Mouse (Mus musculus): ENCODE measurements around the gene Gm20696. TPM values are rescaled to one million over a fixed set of nuclear protein-coding genes. Genes with fewer than 3 reads are reported as not detected.

Gene Gm20696
- polyA plus RNA-seq, 2 experiments: 2.0 to 5.9 TPM

DNA sequence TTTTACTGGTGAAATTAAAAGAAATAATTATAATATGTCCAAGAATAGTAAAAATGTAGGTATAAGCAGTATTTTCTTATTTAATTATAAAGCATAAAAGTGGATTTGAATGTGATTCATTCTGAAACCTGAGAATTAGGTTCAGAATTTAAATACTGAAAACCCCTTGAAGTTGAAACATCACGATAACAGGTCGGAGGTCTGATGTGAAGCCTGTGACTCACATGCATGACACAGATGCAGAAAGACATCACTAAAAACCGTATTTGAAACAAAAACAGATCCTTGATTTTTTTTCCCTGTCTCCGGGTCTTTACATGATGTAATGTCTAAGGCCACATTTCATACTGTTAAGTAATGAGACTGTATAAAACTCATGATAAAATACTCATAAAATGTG is 325.7 kb downstream of the Gm20696 start:
- WGBS: 70% methylated on average over 4 of the region's 4 CpGs
- no peak for ATAC-seq (ENCODE audit: low FRiP score, low read depth)

GRCm38 (mm10) chr6:99339986-99340721 is 326.4 kb downstream of the Gm20696 start:
- Histone ChIP-seq H3K27ac (replicated peaks; ENCODE audit: low read depth, low read length) (no peak overlapping the region), H3K4me3 (replicated peaks; ENCODE audit: low read length) (no peak overlapping the region), H3K27me3 (ENCODE audit: control insufficient read depth, insufficient read depth, low read length) (no peaks in the 10 kb centered on the region), H3K9ac (ENCODE audit: low read depth, low read length, severe bottlenecking) (no peak overlapping the region), H3K4me2 (replicated peaks; ENCODE audit: low read depth, low read length, severe bottlenecking) (no peak overlapping the region), H3K36me3 (ENCODE audit: control insufficient read depth, insufficient read depth, low read length) (no peaks in the 10 kb centered on the region), H3K9me3 (ENCODE audit: control insufficient read depth, low read length) (no peaks in the 10 kb centered on the region), H3K4me1 (ENCODE audit: control insufficient read depth, insufficient read depth, low read length) (peaks cover 17% of the 10 kb centered on the region)
- TF ChIP-seq POLR2A (IDR thresholded peaks at IDR 0.05; ENCODE audit: borderline replicate concordance, extremely low read depth, insufficient read depth, insufficient read length): no peak
- DNase-seq (ENCODE audit: low spot score) (no peak), ATAC-seq (ENCODE audit: low FRiP score, low read depth) (no peak)
- WGBS: 68% methylated on average over 10 of the region's 10 CpGs

More for the DNA sequence above, 325.7 kb downstream of the Gm20696 start:
- no peak for DNase-seq (ENCODE audit: low spot score)
- H3K27me3 ChIP-seq (ENCODE audit: control insufficient read depth, insufficient read depth, low read length): no peaks in the 10 kb centered on the region
- H3K4me3 ChIP-seq (replicated peaks; ENCODE audit: low read length): no peak overlapping the region
- no peaks in the 10 kb centered on the region for H3K9me3 ChIP-seq (ENCODE audit: control insufficient read depth, low read length)
- no peak overlapping the region for H3K9ac ChIP-seq (ENCODE audit: low read depth, low read length, severe bottlenecking)
- peaks cover 17% of the 10 kb centered on the region for H3K4me1 ChIP-seq (ENCODE audit: control insufficient read depth, insufficient read depth, low read length)
- no peak overlapping the region for H3K27ac ChIP-seq (replicated peaks; ENCODE audit: low read depth, low read length)
- no peak for TF ChIP-seq POLR2A (IDR thresholded peaks at IDR 0.05; ENCODE audit: borderline replicate concordance, extremely low read depth, insufficient read depth, insufficient read length)
- no peak overlapping the region for H3K4me2 ChIP-seq (replicated peaks; ENCODE audit: low read depth, low read length, severe bottlenecking)
- no peaks in the 10 kb centered on the region for H3K36me3 ChIP-seq (ENCODE audit: control insufficient read depth, insufficient read depth, low read length)

- TF ChIP-seq POLR2A (IDR thresholded peaks at IDR 0.05; ENCODE audit: borderline replicate concordance, extremely low read depth, insufficient read depth, insufficient read length): no peak
- no peaks in the 10 kb centered on the region for H3K9me3 ChIP-seq (ENCODE audit: control insufficient read depth, low read length)
- no peak overlapping the region for H3K9ac ChIP-seq (ENCODE audit: low read depth, low read length, severe bottlenecking)
- no peaks in the 10 kb centered on the region for H3K36me3 ChIP-seq (ENCODE audit: control insufficient read depth, insufficient read depth, low read length)
- ATAC-seq (ENCODE audit: low FRiP score, low read depth) (no peak), DNase-seq (ENCODE audit: low spot score) (no peak)
- H3K4me3 ChIP-seq (replicated peaks; ENCODE audit: low read length): no peak overlapping the region
- H3K27me3 ChIP-seq (ENCODE audit: control insufficient read depth, insufficient read depth, low read length): no peaks in the 10 kb centered on the region
- WGBS: 37% methylated on average over 5 of the region's 5 CpGs
- H3K4me1 ChIP-seq (ENCODE audit: control insufficient read depth, insufficient read depth, low read length): peaks cover 17% of the 10 kb centered on the region
- no peak overlapping the region for H3K4me2 ChIP-seq (replicated peaks; ENCODE audit: low read depth, low read length, severe bottlenecking)
- no peak overlapping the region for H3K27ac ChIP-seq (replicated peaks; ENCODE audit: low read depth, low read length)
Measured at GRCm38 (mm10) chr6:99339343-99339620, 327.3 kb downstream of the Gm20696 start.

GRCm38 (mm10) chr6:99338593-99339342 is 327.8 kb downstream of the Gm20696 start:
- WGBS: 50% methylated on average over 9 of the region's 9 CpGs
- no peak for TF ChIP-seq POLR2A (IDR thresholded peaks at IDR 0.05; ENCODE audit: borderline replicate concordance, extremely low read depth, insufficient read depth, insufficient read length)
- no peak overlapping the region for H3K4me2 ChIP-seq (replicated peaks; ENCODE audit: low read depth, low read length, severe bottlenecking)
- no peaks in the 10 kb centered on the region for H3K36me3 ChIP-seq (ENCODE audit: control insufficient read depth, insufficient read depth, low read length)
- no peak overlapping the region for H3K27ac ChIP-seq (replicated peaks; ENCODE audit: low read depth, low read length)
- DNase-seq (ENCODE audit: low spot score) (no peak), ATAC-seq (ENCODE audit: low FRiP score, low read depth) (no peak)
- peaks cover 17% of the 10 kb centered on the region for H3K4me1 ChIP-seq (ENCODE audit: control insufficient read depth, insufficient read depth, low read length)
- H3K9ac ChIP-seq (ENCODE audit: low read depth, low read length, severe bottlenecking): no peak overlapping the region
- no peak overlapping the region for H3K4me3 ChIP-seq (replicated peaks; ENCODE audit: low read length)
- H3K27me3 ChIP-seq (ENCODE audit: control insufficient read depth, insufficient read depth, low read length): no peaks in the 10 kb centered on the region
- no peaks in the 10 kb centered on the region for H3K9me3 ChIP-seq (ENCODE audit: control insufficient read depth, low read length)

- H3K27me3 ChIP-seq (ENCODE audit: control insufficient read depth, insufficient read depth, low read length): no peaks in the 10 kb centered on the region
- no peaks in the 10 kb centered on the region for H3K36me3 ChIP-seq (ENCODE audit: control insufficient read depth, insufficient read depth, low read length)
- DNase-seq (ENCODE audit: low spot score) (no peak), ATAC-seq (ENCODE audit: low FRiP score, low read depth) (no peak)
- no peak overlapping the region for H3K4me3 ChIP-seq (replicated peaks; ENCODE audit: low read length)
- TF ChIP-seq POLR2A (IDR thresholded peaks at IDR 0.05; ENCODE audit: borderline replicate concordance, extremely low read depth, insufficient read depth, insufficient read length): no peak
- no peak overlapping the region for H3K9ac ChIP-seq (ENCODE audit: low read depth, low read length, severe bottlenecking)
- WGBS: 45% methylated on average over 3 of the region's 3 CpGs
- no peak overlapping the region for H3K27ac ChIP-seq (replicated peaks; ENCODE audit: low read depth, low read length)
- H3K4me2 ChIP-seq (replicated peaks; ENCODE audit: low read depth, low read length, severe bottlenecking): no peak overlapping the region
- peaks cover 17% of the 10 kb centered on the region for H3K4me1 ChIP-seq (ENCODE audit: control insufficient read depth, insufficient read depth, low read length)
- no peaks in the 10 kb centered on the region for H3K9me3 ChIP-seq (ENCODE audit: control insufficient read depth, low read length)
Measured at GRCm38 (mm10) chr6:99338174-99338573, 328.4 kb downstream of the Gm20696 start.
